Mouse (Mus musculus) forebrain, embryonic 12.5 days (tissue): ENCODE results near the gene Lig3. TPM values are rescaled to one million over a fixed set of nuclear protein-coding genes. Genes with fewer than 3 reads are reported as not detected.

Experiments used
- ATAC-seq: fragments of 200-750 bp; cut with Nextera tagmentation; 2 replicates; pipeline ENCODE4 v1.8.0; 2017; ENCODE audit warnings: moderate TSS enrichment; ENCODE audit not compliant: low FRiP score
- H3K27ac ChIP-seq: fragments of 300-500 bp; sonication (generic); 2 replicates; pipeline ENCODE4 v1.5.1; 2016; ENCODE audit warnings: mild to moderate bottlenecking
- H3K27me3 ChIP-seq: fragments of 300-500 bp; sonication (generic); 2 replicates; pipeline ENCODE4 v1.6.1; 2016; ENCODE audit warnings: mild to moderate bottlenecking
- H3K36me3 ChIP-seq: fragments of 300-500 bp; sonication (generic); replicated peaks from 2 replicates; pipeline ENCODE4 v1.6.1; 2016; ENCODE audit warnings: mild to moderate bottlenecking
- H3K4me1 ChIP-seq: fragments of 300-500 bp; sonication (generic); 2 replicates; pipeline ENCODE4 v1.6.1; 2016
- H3K4me2 ChIP-seq: fragments of 300-500 bp; sonication (generic); 2 replicates; pipeline ENCODE4 v1.6.1; 2016; ENCODE audit warnings: mild to moderate bottlenecking, moderate library complexity
- H3K4me3 ChIP-seq: fragments of 300-500 bp; sonication (generic); replicated peaks from 2 replicates; pipeline ENCODE4 v1.5.1; 2016; ENCODE audit warnings: mild to moderate bottlenecking
- H3K9ac ChIP-seq: fragments of 300-500 bp; sonication (generic); 2 replicates; pipeline ENCODE4 v1.6.1; 2016; ENCODE audit warnings: mild to moderate bottlenecking
- H3K9me3 ChIP-seq: fragments of 300-500 bp; sonication (generic); 2 replicates; pipeline ENCODE4 v1.6.1; 2016
- WGBS: fragments of 180-500 bp; shearing (Covaris S2); methylation state at CpG from one replicate; pipeline ENCODE4 v1.1.7; 2016; 5-methylcytosine and 5-hydroxymethylcytosine counted together
- polyA plus RNA-seq: library from polyadenylated mRNA; unstranded; fragments of >200 nt; fragmentation: Nextera tagmentation; extraction: Ambion mirVana; gene quantifications from 2 replicates; pipeline ENCODE4 v1.2.1, GENCODE M21; 2016

The Lig3 gene
- polyA plus RNA-seq, 1 experiment from 2014 or later: 53.6 TPM

DNA sequence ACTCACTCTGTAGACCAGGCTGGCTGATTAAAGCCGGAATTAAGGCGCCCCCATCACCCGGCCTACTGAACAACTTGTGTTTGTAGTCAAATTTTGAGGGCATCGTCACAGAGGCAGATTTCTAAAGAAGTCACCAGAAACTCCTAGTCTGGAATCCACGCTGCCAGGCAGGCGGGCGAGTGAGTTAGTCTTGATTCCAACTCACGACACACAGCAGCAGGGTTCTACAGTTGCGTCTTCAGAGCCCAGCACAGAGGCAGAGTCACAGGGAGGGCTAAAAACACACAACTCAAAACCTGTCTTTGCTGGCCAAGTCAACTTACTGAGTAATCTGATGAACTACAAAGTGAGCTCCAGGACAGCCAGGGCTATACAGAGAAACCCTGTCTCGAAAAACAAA, 71.6 kb downstream of the Lig3 start:
- WGBS: 88% methylated on average over 10 of the region's 10 CpGs

DNA sequence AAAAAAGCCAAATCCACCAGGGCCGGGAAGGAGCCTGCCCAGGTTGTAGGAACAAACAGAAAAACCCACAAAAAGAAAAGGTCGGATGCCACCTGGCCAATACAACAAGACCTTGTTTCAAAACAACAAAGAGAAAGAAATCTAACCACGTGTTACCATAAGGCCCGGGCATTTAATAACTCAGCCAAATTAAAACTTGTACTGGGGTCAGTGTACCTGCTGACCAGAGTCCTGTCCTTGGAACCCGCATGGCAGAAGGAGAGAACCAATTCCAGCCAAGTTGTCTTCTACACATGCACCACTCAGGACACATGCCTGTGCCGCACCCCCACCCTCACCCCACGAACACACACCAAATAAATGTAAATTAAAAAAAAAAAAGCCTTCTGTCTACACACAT, 72.0 kb downstream of the Lig3 start:
- 91% methylated on average over 7 of the region's 7 CpGs for WGBS
- H3K9me3 ChIP-seq: no peaks in the 10 kb centered on the region
- peaks cover 33% of the 10 kb centered on the region for H3K4me1 ChIP-seq
- no peak for ATAC-seq
- H3K9ac ChIP-seq: no peak overlapping the region
- H3K36me3 ChIP-seq: no peaks in the 10 kb centered on the region
- no peak overlapping the region for H3K4me2 ChIP-seq
- no peak overlapping the region for H3K27ac ChIP-seq
- no peaks in the 10 kb centered on the region for H3K27me3 ChIP-seq
- no peak overlapping the region for H3K4me3 ChIP-seq

More for the DNA sequence above, 71.6 kb downstream of the Lig3 start:
- Histone ChIP-seq H3K27me3 (no peaks in the 10 kb centered on the region), H3K27ac (no peak overlapping the region), H3K4me3 (no peak overlapping the region), H3K4me2 (no peak overlapping the region), H3K36me3 (no peaks in the 10 kb centered on the region), H3K9me3 (no peaks in the 10 kb centered on the region), H3K4me1 (peaks cover 37% of the 10 kb centered on the region), H3K9ac (no peak overlapping the region)
- no peak for ATAC-seq

Other genes with a start within 250 kb of the Lig3 start
- gene Cct6b, start 16.8 kb upstream of the Lig3 start, polyA plus RNA-seq: 0.38 and 0.42 TPM in 2 replicates
- 37.8 and 38.5 TPM in 2 replicates for gene Zfp830, start 16.8 kb upstream of the Lig3 start, polyA plus RNA-seq
- gene Rffl, start 90.1 kb downstream of the Lig3 start, polyA plus RNA-seq: 16.6 and 19.1 TPM in 2 replicates
- gene Rad51d, start 109.5 kb downstream of the Lig3 start, polyA plus RNA-seq: 12.6 and 14.2 TPM in 2 replicates
- 0.21 and 0.40 TPM in 2 replicates for gene Fndc8, start 111.0 kb downstream of the Lig3 start, polyA plus RNA-seq
- gene Nle1, start 127.3 kb downstream of the Lig3 start, polyA plus RNA-seq: 32.3 and 37.3 TPM in 2 replicates
- gene Unc45b, start 129.4 kb downstream of the Lig3 start, polyA plus RNA-seq: 1.0 and 1.3 TPM in 2 replicates
- gene Slfn5, start 170.2 kb downstream of the Lig3 start, polyA plus RNA-seq: 0.38 and 0.89 TPM in 2 replicates
- gene Slfn9, start 210.7 kb downstream of the Lig3 start, polyA plus RNA-seq: 12.6 and 13.4 TPM in 2 replicates
- 0.21 and 0.37 TPM in 2 replicates for gene Slfn8, start 239.7 kb downstream of the Lig3 start, polyA plus RNA-seq